Mouse (Mus musculus) CH12.LX (cell line): ENCODE measurements around the gene Foxo1.

Experiments
- CHD2 ChIP-seq: IDR thresholded peaks from 2 replicates; pipeline ENCODE4 v1.6.1; 2011; ENCODE audit warnings: low read length, improper control_type of control experiment
- CTCF ChIP-seq, 2 experiments: IDR thresholded peaks in 1 of 2; conservative IDR thresholded peaks in 1 of 2; 2 replicates each; pipeline ENCODE4 v1.5.1; 2011 to 2012; ENCODE audit warnings: low read depth in 2 of 2, low read length in 2 of 2, improper control_type of control experiment in 1 of 2, inconsistent platforms in 1 of 2, mild to moderate bottlenecking in 1 of 2, moderate library complexity in 1 of 2
- EP300 ChIP-seq: IDR thresholded peaks from 2 replicates; pipeline ENCODE4 v1.6.1; 2011; ENCODE audit warnings: low read length, improper control_type of control experiment
- GABPA ChIP-seq: IDR thresholded peaks from 2 replicates; pipeline ENCODE4 v1.6.1; 2012; ENCODE audit warnings: low read depth, low read length, improper control_type of control experiment, inconsistent platforms; ENCODE audit not compliant: insufficient replicate concordance
- POLR2A ChIP-seq: IDR thresholded peaks from 2 replicates; pipeline ENCODE4 v1.6.1; 2011; ENCODE audit warnings: low read depth, mild to moderate bottlenecking, improper control_type of control experiment, low read length
- UBTF ChIP-seq: IDR thresholded peaks from 2 replicates; pipeline ENCODE4 v1.6.1; 2012; ENCODE audit warnings: low read depth, mild to moderate bottlenecking, inconsistent platforms, low read length, improper control_type of control experiment, moderate library complexity
- USF1 ChIP-seq: IDR thresholded peaks from 2 replicates; pipeline ENCODE4 v1.6.1; 2014; ENCODE audit warnings: low read depth, mild to moderate bottlenecking, inconsistent platforms, low read length, improper control_type of control experiment

DNA sequence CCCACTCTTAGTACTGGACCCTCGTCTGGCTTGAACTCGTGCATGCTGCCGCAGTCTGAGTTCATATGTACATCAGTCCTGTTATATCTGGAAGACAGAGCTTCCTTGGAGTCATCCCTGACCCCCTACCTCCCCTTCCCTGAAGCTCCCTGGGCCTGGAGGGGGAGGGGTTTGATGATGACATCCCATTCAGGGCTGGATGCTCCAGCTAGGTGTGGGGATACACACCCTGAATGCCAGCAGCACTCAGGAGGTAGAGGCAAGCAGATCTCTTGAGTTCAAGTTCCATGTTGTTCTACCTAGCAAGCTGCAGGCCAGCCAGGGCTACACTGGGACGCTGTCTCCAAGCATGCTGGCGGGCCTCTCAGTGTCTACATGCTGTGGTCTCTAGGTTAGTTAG is 56.9 kb downstream of the Foxo1 start:
- TF ChIP-seq POLR2A (no peak), EP300 (no peak), UBTF (no peak), CTCF (conservative IDR thresholded peaks at IDR 0.05 in 1 of 2, IDR thresholded peaks at IDR 0.05 in 1 of 2; ENCODE audit: low read depth in 2 of 2, low read length in 2 of 2) (no peak), GABPA (no peak), CHD2 (no peak), USF1 (no peak)
